Mouse (Mus musculus): Measurements from ENCODE around the gene Krtap10-4.
"Not testable (repeated sequence)": the region's sequence is repeated elsewhere in the genome, so short reads cannot be mapped to it uniquely, and the experiment has no call there.

Krtap10-4 gene

GRCm38 (mm10) chr10:77826951-77827350, at the start of gene Krtap10-4:
TSS of gene Krtap10-4 (minus strand) at chr10:77827095.
- in situ Hi-C loops (cut with MboI, MseI), result no loop called here

DNA sequence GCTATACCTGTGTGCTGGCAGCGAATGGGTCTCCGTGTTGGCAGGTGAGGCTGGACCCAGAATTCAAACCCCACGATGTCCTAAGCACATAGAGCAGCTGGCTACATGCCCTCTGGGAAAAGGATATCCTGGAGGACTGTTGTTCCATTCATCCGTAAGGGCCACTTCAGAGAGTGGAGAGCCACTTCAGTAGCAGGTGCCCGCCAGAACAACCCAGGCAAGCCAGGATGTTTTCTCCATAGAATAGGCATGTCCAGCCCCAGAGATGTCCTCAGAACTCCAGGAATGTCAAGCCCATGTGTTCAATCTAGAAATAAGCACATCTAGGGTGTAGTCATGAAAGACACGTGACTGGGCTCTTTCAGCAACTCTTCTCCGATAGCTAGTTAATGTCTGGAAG, 42.8 kb upstream of the Krtap10-4 start:
- in situ Hi-C loops (cut with MboI, MseI), result no loop called here

DNA sequence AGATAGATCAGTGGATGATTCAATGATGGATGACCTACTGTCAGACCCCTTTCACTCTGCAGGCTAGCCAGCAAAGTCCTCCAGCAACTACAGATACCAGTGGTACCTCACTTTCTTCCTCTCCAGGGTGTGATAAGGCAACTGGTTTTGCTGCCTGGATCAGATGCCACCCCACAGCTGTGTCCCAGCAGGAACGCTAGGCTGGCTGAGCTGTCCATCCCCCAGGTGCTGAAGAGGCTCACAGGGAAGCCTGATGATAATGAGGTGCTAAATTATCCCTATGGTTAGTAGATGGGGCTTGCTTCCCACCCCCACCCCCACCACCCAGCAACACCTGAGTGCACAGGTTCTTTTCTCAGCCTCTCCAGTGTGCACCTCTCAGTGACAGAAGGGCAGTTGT, 40.7 kb upstream of the Krtap10-4 start:
- in situ Hi-C loops (cut with MboI, MseI), result no loop called here

GRCm38 (mm10) chr10:77864762-77865143, 37.9 kb upstream of the Krtap10-4 start:
- in situ Hi-C loops (cut with MboI, MseI), result no loop called here

- in situ Hi-C loops (cut with MboI, MseI), result no loop called here
These were observed 37.3 kb upstream of the Krtap10-4 start for GRCm38 (mm10) chr10:77864067-77864761.

GRCm38 (mm10) chr10:77861675-77862074, 34.8 kb upstream of the Krtap10-4 start, which contains the start of gene Gm3285:
TSS of gene Gm3285 (plus strand) at chr10:77861975.
- in situ Hi-C loops (cut with MboI, MseI), result no loop called here

DNA sequence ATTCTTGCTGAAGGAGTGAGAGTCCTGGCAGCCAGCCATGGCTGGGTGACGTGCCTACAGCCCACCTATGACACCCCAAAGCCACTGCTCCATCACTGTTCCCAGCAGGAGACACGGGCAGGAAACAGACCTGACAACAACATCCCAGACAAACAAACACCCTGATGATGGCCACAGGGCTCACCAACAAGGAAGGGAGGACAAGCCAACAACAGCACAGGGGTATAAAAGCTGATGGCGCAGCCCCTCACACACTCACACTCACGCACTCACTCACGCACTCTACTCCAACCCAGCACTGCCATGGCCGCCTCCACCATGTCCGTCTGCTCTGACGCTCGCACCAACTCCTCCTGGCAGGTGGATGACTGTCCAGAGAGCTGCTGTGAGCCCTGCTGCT, 25.7 kb upstream of the Krtap10-4 start, which contains the start of gene Gm10318:
Gm10318 (plus strand) TSS at position 301 of the 400 bp plus-strand sequence.
- in situ Hi-C loops (cut with MboI, MseI), result no loop called here

DNA sequence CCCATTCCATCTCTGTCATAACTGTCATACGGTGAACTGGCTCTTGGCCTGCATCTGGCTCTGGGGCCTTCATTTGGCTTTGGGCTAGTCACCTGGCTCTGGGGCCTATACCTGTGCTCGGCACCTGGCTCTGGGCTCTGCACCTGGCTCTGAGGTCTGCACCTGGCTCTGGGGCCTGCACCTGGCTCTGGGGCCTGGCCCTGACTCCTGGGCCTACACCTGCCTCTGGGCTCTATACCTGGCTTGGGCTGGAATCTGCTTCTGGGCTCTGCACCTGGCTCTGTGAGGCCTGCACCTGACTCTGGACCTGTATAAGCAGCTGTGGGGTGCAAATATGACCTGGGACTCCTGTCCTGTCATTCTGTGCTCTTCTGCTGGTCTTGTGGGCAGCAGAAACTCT, 20.6 kb upstream of the Krtap10-4 start:
- in situ Hi-C loops (cut with MboI, MseI), result no loop called here

DNA sequence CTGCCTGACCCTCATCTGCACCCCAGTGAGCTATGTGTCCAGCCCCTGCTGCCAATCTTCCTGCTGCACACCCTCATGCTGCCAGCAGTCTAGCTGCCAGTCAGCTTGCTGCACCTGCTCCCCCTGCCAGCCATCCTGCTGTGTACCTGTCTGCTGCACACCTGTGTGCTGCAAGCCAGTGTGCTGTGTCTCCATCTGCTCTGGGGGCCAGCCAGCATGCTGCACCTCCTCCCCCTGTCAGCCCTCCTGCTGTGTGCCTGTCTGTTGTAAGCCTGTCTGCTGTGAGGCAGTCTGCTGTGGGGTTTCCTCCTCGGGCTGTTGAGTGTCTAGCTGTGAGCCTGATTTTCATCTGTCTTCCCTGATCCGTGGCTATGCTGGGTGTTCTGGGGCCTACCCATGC, 20.1 kb upstream of the Krtap10-4 start:
- in situ Hi-C loops (cut with MboI, MseI), result no loop called here

DNA sequence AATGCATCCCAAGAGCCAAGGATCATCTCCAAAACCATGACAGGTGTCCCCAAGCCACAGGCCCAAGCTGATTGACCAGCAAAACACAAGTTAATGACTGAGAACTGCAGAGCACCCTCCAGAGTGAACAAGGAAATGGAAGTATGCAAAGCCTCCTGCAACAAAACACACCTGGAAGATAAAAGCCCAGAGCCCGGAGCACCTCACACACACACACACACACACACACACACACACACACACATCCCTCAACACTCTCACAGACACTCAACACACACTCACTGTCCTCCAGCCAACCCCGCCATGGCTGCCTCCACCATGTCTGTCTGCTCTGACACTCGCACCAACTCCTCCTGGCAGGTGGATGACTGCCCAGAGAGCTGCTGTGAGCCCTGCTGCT, 19.6 kb upstream of the Krtap10-4 start, which contains the start of gene Gm36176:
Gm36176 (plus strand) TSS at position 301 of the 400 bp plus-strand sequence.
- in situ Hi-C loops (cut with MboI, MseI), result no loop called here

DNA sequence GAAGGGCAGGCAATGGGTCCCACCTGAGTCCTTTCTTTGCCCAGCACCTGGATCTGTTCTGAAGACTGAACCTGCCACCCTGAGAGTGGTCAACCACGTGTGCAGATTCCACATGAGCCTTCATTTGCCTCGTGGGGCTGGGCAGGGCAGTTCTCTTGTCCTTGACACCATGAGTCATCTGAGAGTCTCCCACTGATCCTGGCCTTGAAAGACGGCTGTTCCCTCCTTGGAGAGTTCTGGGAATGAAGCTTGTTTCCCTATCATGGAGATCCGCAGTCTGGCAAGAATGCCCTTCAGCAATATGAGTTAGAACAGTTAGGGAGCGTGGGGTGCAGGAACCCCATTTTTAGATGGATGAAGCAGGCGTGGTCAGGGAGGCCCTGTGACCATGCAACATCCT, 12.1 kb upstream of the Krtap10-4 start:
- in situ Hi-C loops (cut with MboI, MseI), result no loop called here

- in situ Hi-C loops (cut with MboI, MseI), result no loop called here
These were observed 8.8 kb upstream of the Krtap10-4 start, which contains the start of gene Krtap10-10 for GRCm38 (mm10) chr10:77835647-77836046. TSS of gene Krtap10-10 (plus strand) at chr10:77835947.

DNA sequence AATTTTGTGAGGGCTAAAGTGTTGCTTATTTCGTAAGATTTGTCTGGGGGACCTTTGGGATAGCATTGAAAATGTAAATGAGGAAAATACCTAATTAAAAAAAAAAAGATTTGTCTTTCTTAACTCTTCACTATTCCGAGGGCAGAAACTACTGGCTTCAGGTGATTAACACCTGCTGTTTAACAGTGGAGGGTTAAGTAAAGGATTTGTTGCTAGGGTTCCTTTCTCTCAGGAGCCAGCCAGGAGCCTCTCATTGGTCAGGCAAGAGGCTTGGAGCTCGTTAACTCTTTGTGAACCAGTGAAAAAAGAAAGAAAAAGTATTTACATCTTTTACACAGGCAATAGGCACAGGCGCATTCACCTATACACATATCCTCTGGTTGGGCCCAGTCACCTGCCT, 7.7 kb downstream of the Krtap10-4 start:
- in situ Hi-C loops (cut with MboI, MseI), result no loop called here

DNA sequence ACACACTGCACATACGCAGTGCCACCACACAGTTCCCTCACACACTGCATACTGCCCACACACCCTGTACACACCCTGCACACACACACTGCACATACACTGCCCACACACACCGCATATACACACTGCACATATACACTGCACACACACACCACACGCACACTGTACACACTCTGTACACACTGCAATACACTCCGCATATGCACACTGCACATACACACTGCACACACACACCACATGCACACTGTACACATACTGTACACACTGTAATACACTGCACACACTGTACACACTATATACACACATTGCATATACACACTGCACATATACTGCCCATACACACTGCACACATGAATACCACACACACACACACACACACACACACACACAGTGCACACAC, 8.4 kb downstream of the Krtap10-4 start:
- in situ Hi-C loops (cut with MboI, MseI), result no loop called here

DNA sequence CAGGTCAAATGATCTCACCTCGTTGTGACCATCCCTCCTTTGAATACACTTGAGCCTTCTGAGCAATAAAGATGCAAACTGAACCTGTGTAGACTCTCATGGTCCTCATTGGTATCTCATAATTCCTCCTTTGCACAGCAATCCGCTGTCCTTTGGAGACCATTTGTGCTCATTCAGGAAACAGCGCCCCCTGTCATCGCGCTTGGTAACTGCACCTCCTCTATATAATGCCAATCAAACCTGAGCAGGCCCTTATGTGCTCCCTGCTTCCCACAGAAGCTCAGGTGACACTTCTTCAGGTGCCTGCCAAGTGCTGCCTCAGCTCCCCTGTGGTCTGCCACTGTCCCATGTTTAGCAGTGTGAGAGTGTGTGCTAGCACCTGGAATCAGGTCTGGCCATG, 11.4 kb downstream of the Krtap10-4 start:
- in situ Hi-C loops (cut with MboI, MseI), result no loop called here

DNA sequence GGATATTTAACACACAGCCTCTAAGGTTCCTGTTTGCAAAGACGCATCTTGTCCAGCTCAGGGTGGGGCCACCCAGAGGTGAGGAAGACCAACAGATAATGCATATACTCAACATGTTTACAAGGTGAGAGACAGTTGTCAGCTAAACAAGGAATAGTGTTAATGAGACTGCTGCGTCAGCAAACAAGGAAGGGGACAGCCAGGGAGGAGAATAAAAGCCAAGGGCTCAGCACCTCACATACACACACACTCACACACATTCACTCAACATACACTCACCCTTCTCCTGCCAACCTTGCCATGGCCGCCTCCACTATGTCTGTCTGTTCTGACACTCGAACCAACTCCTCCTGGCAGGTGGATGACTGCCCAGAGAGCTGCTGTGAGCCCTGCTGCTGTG, 12.5 kb downstream of the Krtap10-4 start, which contains the start of gene Gm2696:
Gm2696 (plus strand) TSS at position 301 of the 400 bp plus-strand sequence.
- in situ Hi-C loops (cut with MboI, MseI), result no loop called here

GRCm38 (mm10) chr10:77811743-77812142, 15.2 kb downstream of the Krtap10-4 start, which contains the start of gene Gm9507:
TSS of gene Gm9507 (minus strand) at chr10:77811843.
- in situ Hi-C loops (cut with MboI, MseI), result no loop called here

- in situ Hi-C loops (cut with MboI, MseI), result no loop called here
These were observed 22.8 kb downstream of the Krtap10-4 start for GRCm38 (mm10) chr10:77804095-77804494.

- in situ Hi-C loops (cut with MboI, MseI), result no loop called here
These were observed 27.9 kb downstream of the Krtap10-4 start, which contains the start of gene Gm19668 for GRCm38 (mm10) chr10:77798921-77799508. TSS of gene Gm19668 (minus strand) at chr10:77799133.

GRCm38 (mm10) chr10:77798164-77798920, 28.6 kb downstream of the Krtap10-4 start:
- in situ Hi-C loops (cut with MboI, MseI), result not testable (repeated sequence)

GRCm38 (mm10) chr10:77797677-77798076, 29.2 kb downstream of the Krtap10-4 start:
- in situ Hi-C loops (cut with MboI, MseI), result no loop called here

- in situ Hi-C loops (cut with MboI, MseI), result no loop called here
These were observed 31.9 kb downstream of the Krtap10-4 start, which contains the start of gene Gm9639 for GRCm38 (mm10) chr10:77794976-77795375. TSS of gene Gm9639 (minus strand) at chr10:77795076.

Measured in T-helper 1 cell (primary cell).